Mouse (Mus musculus) layer of hippocampus, postnatal 14 days (tissue): ENCODE data around the gene Gcn1l1. TPM values are rescaled to one million over a fixed set of nuclear protein-coding genes. Genes with fewer than 3 reads are reported as not detected.

Experiments used
- DNase-seq, 2 experiments: peaks; one replicate each; pipeline ENCODE4 v3.0.0; 2021 to 2022; ENCODE audit warnings: low spot score in 2 of 2, mixed read lengths in 1 of 2
- microRNA-seq, 2 experiments: library from miRNA; unstranded; fragments of <30 nt; microRNA quantifications; one replicate each; pipeline ENCODE4 v1.2.0; 2021
- total RNA-seq, 2 experiments: library from RNA; stranded (reverse); gene quantifications; 2 replicates each; pipeline ENCODE4 v1.2.3; 2021

Gene Gcn1l1
- total RNA-seq, 2 experiments from 2014 or later: 69.1 to 71.5 TPM

- DNase-seq: peak; percentile 100
These were observed 87.9 kb downstream of the Gcn1l1 start for GRCm38 (mm10) chr5:115652681-115653575.

GRCm38 (mm10) chr5:115653776-115654175 lies 88.7 kb downstream of the Gcn1l1 start:
- no peak for DNase-seq

- no peak for DNase-seq
These were observed 91.6 kb downstream of the Gcn1l1 start for GRCm38 (mm10) chr5:115656677-115657076.

GRCm38 (mm10) chr5:115657234-115657633 lies 92.2 kb downstream of the Gcn1l1 start:
- no peak for DNase-seq

- no peak for DNase-seq
These were observed 93.3 kb downstream of the Gcn1l1 start for GRCm38 (mm10) chr5:115658352-115658751.

GRCm38 (mm10) chr5:115662658-115663057 lies 97.6 kb downstream of the Gcn1l1 start:
- DNase-seq: no peak

- no peak for DNase-seq
These were observed 101.5 kb downstream of the Gcn1l1 start for GRCm38 (mm10) chr5:115666366-115667065.

- no peak for DNase-seq
These were observed 102.2 kb downstream of the Gcn1l1 start for GRCm38 (mm10) chr5:115667210-115667609.

GRCm38 (mm10) chr5:115667894-115668293 lies 102.8 kb downstream of the Gcn1l1 start:
- DNase-seq: no peak

- DNase-seq: no peak
These were observed 103.9 kb downstream of the Gcn1l1 start for GRCm38 (mm10) chr5:115668986-115669385.

GRCm38 (mm10) chr5:115669974-115670373 lies 104.9 kb downstream of the Gcn1l1 start:
- DNase-seq: no peak

GRCm38 (mm10) chr5:115670406-115670805 lies 105.4 kb downstream of the Gcn1l1 start:
- DNase-seq: no peak

- DNase-seq: no peak
These were observed 106.8 kb downstream of the Gcn1l1 start for GRCm38 (mm10) chr5:115671846-115672245.

Small RNA genes within 50 kb of the gene (microRNA-seq; reads per million reads assigned to microRNA genes)
- gene Mir7029: 0.45 to 1.1 reads per million in 2 experiments
- gene Mir7030: 0 to 0.23 reads per million in 2 experiments

Other genes with a start within 250 kb of the Gcn1l1 start
- gene Srsf9, start 238.1 kb upstream of the Gcn1l1 start, total RNA-seq: 10 to 100 TPM; 82.0 to 88.2 TPM
- gene Gatc, start 224.1 kb upstream of the Gcn1l1 start, total RNA-seq: 10 to 100 TPM; 22.3 to 22.6 TPM
- 10 to 100 TPM; 28.8 to 31.4 TPM for gene Triap1, start 224.0 kb upstream of the Gcn1l1 start, total RNA-seq
- gene Cox6a1, start 216.3 kb upstream of the Gcn1l1 start, total RNA-seq: 100 to 1,000 TPM; 865 to 866 TPM
- gene Msi1, start 135.7 kb upstream of the Gcn1l1 start, total RNA-seq: 10 to 100 TPM; 70.6 to 71.8 TPM
- gene Pla2g1b, start 99.0 kb upstream of the Gcn1l1 start, total RNA-seq: not detected
- gene Sirt4, start 80.5 kb upstream of the Gcn1l1 start, total RNA-seq: 10 to 100 TPM; 25.8 to 28.3 TPM
- gene Pxn, start 58.6 kb upstream of the Gcn1l1 start, total RNA-seq: 10 to 100 TPM; 33.1 to 38.7 TPM
- 100 to 1,000 TPM; 347 to 378 TPM for gene Rplp0, start 5.8 kb upstream of the Gcn1l1 start, total RNA-seq
- gene Rab35, start 66.7 kb downstream of the Gcn1l1 start, total RNA-seq: 10 to 100 TPM; 81.3 to 88.6 TPM
- 10 to 100 TPM; 99.5 to 99.8 TPM for gene Bicdl1, start 166.4 kb downstream of the Gcn1l1 start, total RNA-seq